ENCODE assay signal across 8 mouse cellular contexts in genomic region chr11:119355443-119356385, GRCm38 (mm10). TPM values are rescaled to one million over a fixed set of nuclear protein-coding genes. Genes with fewer than 3 reads are reported as not detected.
DNase-seq lines count a peak whose midpoint lies in the region; ATAC-seq and TF ChIP-seq lines count a peak whose summit lies in the region.

TSS of gene Sgsh (minus strand) at chr11:119355536.
TSS of gene Slc26a11 (plus strand) at chr11:119355557.

- no peaks in the 10 kb centered on the region for H3K27me3 ChIP-seq in CH12.LX (replicated peaks)
- 0 out of 2 replicates have a peak, but pooled peaks cover 3% of the 10 kb centered on the region for H3K27me3 ChIP-seq in forebrain, embryonic 12.5 days
- no peaks in the 10 kb centered on the region for H3K27me3 ChIP-seq in heart, embryonic 16.5 days (ENCODE audit: control insufficient read depth, insufficient read depth, low read length)
- H3K27me3 ChIP-seq in liver, embryonic 14.5 days (ENCODE audit: control insufficient read depth, insufficient read depth, low read length) = no peaks in the 10 kb centered on the region
- no peaks in the 10 kb centered on the region for H3K27me3 ChIP-seq in stomach, embryonic 15.5 days (replicated peaks)

- peak; percentile 71 for DNase-seq in CH12.LX (ENCODE audit: extremely low read depth)
- peak; percentile 58 for DNase-seq in c-Kit-positive CD71-positive TER-119-positive erythroid progenitor cells, embryonic 14.5 days (ENCODE audit: low spot score)
- peak; percentile 96 for DNase-seq in kidney, postnatal 25 days
- peak; percentile 39 to 51 (median 49) for DNase-seq in liver, embryonic 14.5 days (ENCODE audit: low read depth in 3 of 3, low spot score in 3 of 3)
- peak; percentile 90 for DNase-seq in neural tube, embryonic 10.5 days (ENCODE audit: extremely low spot score, low spot score)

- peak; percentile 96 for ATAC-seq in forebrain, embryonic 12.5 days (ENCODE audit: low FRiP score)
- peak; percentile 94 for ATAC-seq in heart, embryonic 16.5 days (replicated peaks; ENCODE audit: extremely low read depth, insufficient read depth, low FRiP score)
- ATAC-seq in liver, embryonic 14.5 days (ENCODE audit: insufficient read depth) = peak; percentile 83
- peak; percentile 91 for ATAC-seq in stomach, embryonic 15.5 days (ENCODE audit: insufficient read depth, low FRiP score, low read depth)

- dilution Hi-C loops in CH12.LX (cut with MboI; ENCODE audit: extremely low pct_ligation_motif_present, extremely low pct_unique_long_range_greater_than_20kb, low sequenced_read_pairs) = no loop called here

- H3K79me2 ChIP-seq in CH12.LX (replicated peaks; ENCODE audit: control insufficient read depth, extremely low read depth, insufficient read depth, poor library complexity, severe bottlenecking) = no peaks in the 10 kb centered on the region

- TF ChIP-seq EP300 in CH12.LX (IDR thresholded peaks at IDR 0.05; ENCODE audit: low read length) = no peak
- no peak for TF ChIP-seq EP300 in liver, embryonic 14.5 days (IDR thresholded peaks at IDR 0.05; ENCODE audit: low read depth)

- peaks cover 12 to 46% of the 10 kb centered on the region in 2 experiments for H3K36me3 ChIP-seq in CH12.LX (replicated peaks in 1 of 2; ENCODE audit: control insufficient read depth in 1 of 2, insufficient read depth in 1 of 2, low read length in 1 of 2)
- H3K36me3 ChIP-seq in forebrain, embryonic 12.5 days (replicated peaks) = peaks cover 4% of the 10 kb centered on the region; the same call in 1 of the 2 replicates
- 0 out of 2 replicates have a peak, but pooled peaks cover 3% of the 10 kb centered on the region for H3K36me3 ChIP-seq in heart, embryonic 16.5 days (ENCODE audit: control insufficient read depth, insufficient read depth)
- no peaks in the 10 kb centered on the region for H3K36me3 ChIP-seq in liver, embryonic 14.5 days (replicated peaks; ENCODE audit: control insufficient read depth, insufficient read depth, low read depth)
- H3K36me3 ChIP-seq in stomach, embryonic 15.5 days = no peaks in the 10 kb centered on the region

- no peak for TF ChIP-seq RAD21 in CH12.LX (IDR thresholded peaks at IDR 0.05; ENCODE audit: low read depth, low read length)

- H3K4me2 ChIP-seq in CH12.LX (ENCODE audit: insufficient read depth, low read depth, poor library complexity, severe bottlenecking) = peak within 1 kb of the TSS; percentile 73
- peak within 1 kb of the TSS; percentile 98 for H3K4me2 ChIP-seq in forebrain, embryonic 12.5 days
- peak within 1 kb of the TSS; percentile 89 for H3K4me2 ChIP-seq in heart, embryonic 16.5 days (ENCODE audit: low read depth, low read length)
- H3K4me2 ChIP-seq in liver, embryonic 14.5 days (ENCODE audit: low read depth) = peak within 1 kb of the TSS; percentile 89
- H3K4me2 ChIP-seq in stomach, embryonic 15.5 days = peak within 1 kb of the TSS; percentile 93

- H3K9me3 ChIP-seq in CH12.LX (replicated peaks; ENCODE audit: low read length) = no peaks in the 10 kb centered on the region
- H3K9me3 ChIP-seq in forebrain, embryonic 12.5 days = no peaks in the 10 kb centered on the region
- no peaks in the 10 kb centered on the region for H3K9me3 ChIP-seq in heart, embryonic 16.5 days (replicated peaks; ENCODE audit: control insufficient read depth, low read length)
- no peaks in the 10 kb centered on the region for H3K9me3 ChIP-seq in liver, embryonic 14.5 days (ENCODE audit: control insufficient read depth, low read length)
- H3K9me3 ChIP-seq in stomach, embryonic 15.5 days = no peaks in the 10 kb centered on the region

- peak; percentile 78 for TF ChIP-seq POLR2A in CH12.LX (IDR thresholded peaks at IDR 0.05; ENCODE audit: low read depth, low read length)

- H3K4me3 ChIP-seq in CH12.LX (replicated peaks in 1 of 3; ENCODE audit: low read depth in 2 of 3, low read length in 2 of 3, poor library complexity in 1 of 3) = peak within 1 kb of the TSS; percentile 74 to 95 (median 87)
- H3K4me3 ChIP-seq in forebrain, embryonic 12.5 days (replicated peaks) = peak within 1 kb of the TSS; percentile 72
- H3K4me3 ChIP-seq in heart, embryonic 16.5 days (ENCODE audit: low read length) = peak within 1 kb of the TSS; percentile 74
- peak within 1 kb of the TSS; percentile 57 to 77 for H3K4me3 ChIP-seq in liver, embryonic 14.5 days (ENCODE audit: insufficient read depth in 1 of 2, low read depth in 2 of 2, low read length in 2 of 2)
- H3K4me3 ChIP-seq in stomach, embryonic 15.5 days (replicated peaks) = peak within 1 kb of the TSS; percentile 76

- peaks cover 16 to 24% of the 10 kb centered on the region in 2 experiments for H3K4me1 ChIP-seq in CH12.LX (ENCODE audit: control insufficient read depth in 1 of 2, insufficient read depth in 2 of 2)
- peaks cover 21% of the 10 kb centered on the region for H3K4me1 ChIP-seq in forebrain, embryonic 12.5 days
- peaks cover 10% of the 10 kb centered on the region for H3K4me1 ChIP-seq in heart, embryonic 16.5 days (ENCODE audit: control insufficient read depth, insufficient read depth, low read length)
- H3K4me1 ChIP-seq in liver, embryonic 14.5 days (replicated peaks; ENCODE audit: control insufficient read depth in 2 of 2, insufficient read depth in 2 of 2, low read length in 1 of 2) = peaks cover 9 to 14% of the 10 kb centered on the region in 2 experiments; a peak in 3 of 4 replicates
- peaks cover 15% of the 10 kb centered on the region for H3K4me1 ChIP-seq in stomach, embryonic 15.5 days

- WGBS in forebrain, embryonic 12.5 days = 2% methylated on average over 40 of the region's 40 CpGs
- WGBS in heart, embryonic 16.5 days = under 1% methylated on average over 37 of the region's 40 CpGs
- WGBS in liver, embryonic 14.5 days (ENCODE audit: insufficient replicate concordance) = 8% methylated on average over 39 of the region's 40 CpGs
- 1% methylated on average over 37 of the region's 40 CpGs for WGBS in stomach, embryonic 15.5 days

- peak within 1 kb of the TSS; percentile 84 for H3K9ac ChIP-seq in CH12.LX (ENCODE audit: insufficient read depth, low read depth)
- peak within 1 kb of the TSS; percentile 78 for H3K9ac ChIP-seq in forebrain, embryonic 12.5 days
- peak within 1 kb of the TSS; percentile 73 for H3K9ac ChIP-seq in heart, embryonic 16.5 days (ENCODE audit: low read length)
- peak within 1 kb of the TSS; percentile 68 for H3K9ac ChIP-seq in liver, embryonic 14.5 days (replicated peaks)
- H3K9ac ChIP-seq in stomach, embryonic 15.5 days = peak within 1 kb of the TSS; percentile 64

- no peak within 1 kb of the TSS for H3K27ac ChIP-seq in CH12.LX (ENCODE audit: insufficient read depth, low read depth)
- H3K27ac ChIP-seq in forebrain, embryonic 12.5 days = peak within 1 kb of the TSS; percentile 57; the same call in 1 of the 2 replicates
- peak within 1 kb of the TSS; percentile 79 for H3K27ac ChIP-seq in heart, embryonic 16.5 days (ENCODE audit: low read length)
- H3K27ac ChIP-seq in liver, embryonic 14.5 days = peak within 1 kb of the TSS; percentile 37
- peak within 1 kb of the TSS; percentile 83 for H3K27ac ChIP-seq in stomach, embryonic 15.5 days

- TF ChIP-seq CTCF in CH12.LX (conservative IDR thresholded peaks at IDR 0.05 in 1 of 2, IDR thresholded peaks at IDR 0.05 in 1 of 2; ENCODE audit: low read depth in 2 of 2, low read length in 2 of 2) = no peak
- no peak for TF ChIP-seq CTCF in liver, embryonic 14.5 days (IDR thresholded peaks at IDR 0.05; ENCODE audit: low read depth)

- in situ Hi-C loops in CH12.LX (cut with MboI; ENCODE audit: low pct_ligation_motif_present, low pct_unique_long_range_greater_than_20kb, low sequenced_read_pairs) = no loop called here

TF ChIP-seq in CH12.LX, 34 proteins besides CTCF, POLR2A, EP300 and RAD21 (continues in another document):
- peak; percentile 95 for TF ChIP-seq MAX (IDR thresholded peaks at IDR 0.05; ENCODE audit: low read length)
- TF ChIP-seq MXI1 (IDR thresholded peaks at IDR 0.05; ENCODE audit: low read depth, low read length) = peak; percentile 96
- TF ChIP-seq USF1 (IDR thresholded peaks at IDR 0.05; ENCODE audit: low read depth, low read length) = peak; percentile 94
- TF ChIP-seq UBTF (IDR thresholded peaks at IDR 0.05; ENCODE audit: low read depth, low read length) = no peak
- TF ChIP-seq SIN3A (IDR thresholded peaks at IDR 0.05; ENCODE audit: low read length) = peak; percentile 93
- no peak for TF ChIP-seq GABPA (IDR thresholded peaks at IDR 0.05; ENCODE audit: insufficient replicate concordance, low read depth, low read length)
- 0 out of 2 replicates have a peak, but pooled peaks have one; percentile 36 for TF ChIP-seq TBP (conservative IDR thresholded peaks at IDR 0.05; ENCODE audit: low read depth, low read length)
- TF ChIP-seq MYC (IDR thresholded peaks at IDR 0.05; ENCODE audit: low read depth, low read length) = no peak
- no peak for TF ChIP-seq RCOR1 (conservative IDR thresholded peaks at IDR 0.05; ENCODE audit: low read depth, low read length)
- peak; percentile 24; the same call in 1 of the 2 replicates for TF ChIP-seq MEF2A (IDR thresholded peaks at IDR 0.05; ENCODE audit: borderline replicate concordance, low read depth, low read length)
- TF ChIP-seq CHD1 (IDR thresholded peaks at IDR 0.05; ENCODE audit: low read depth, low read length) = no peak
- no peak for TF ChIP-seq ZKSCAN1 (IDR thresholded peaks at IDR 0.05; ENCODE audit: borderline replicate concordance, low read depth, low read length)
- no peak for TF ChIP-seq ZNF384 (IDR thresholded peaks at IDR 0.05; ENCODE audit: low read depth, low read length)
- peak; percentile 45; the same call in 1 of the 2 replicates for TF ChIP-seq IRF4 (IDR thresholded peaks at IDR 0.05; ENCODE audit: low read depth, low read length)

RNA-seq across cellular contexts. Expression of gene Sgsh, which starts in this region (rescaled TPM):
- 9.6 and 10.6 TPM in 2 replicates for total RNA-seq in CH12.LX (2012; rRNA removed)
- total RNA-seq in CH12.LX (2014; rRNA removed) = 3.2 and 3.9 TPM in 2 replicates
- 5.9 and 12.2 TPM in 2 replicates for polyA plus RNA-seq in CH12.LX (2012; ENCODE audit: insufficient read length, low read depth)
- 4.4 and 6.2 TPM in 2 replicates for polyA plus RNA-seq in forebrain, embryonic 12.5 days (2016; fragmentation: Nextera tagmentation; extraction: Ambion mirVana)
- 4.7 and 6.1 TPM in 2 replicates for polyA plus RNA-seq in heart, embryonic 16.5 days (2015; fragmentation: Nextera tagmentation; extraction: Ambion mirVana)
- polyA plus RNA-seq in liver, embryonic 14.5 days (2012; rRNA removed) = 1.2 and 1.3 TPM in 2 replicates
- polyA plus RNA-seq in liver, embryonic 14.5 days (2014; fragmentation: Nextera tagmentation; extraction: Ambion mirVana) = 1.3 and 2.2 TPM in 2 replicates
- 8.2 and 8.3 TPM in 2 replicates for polyA plus RNA-seq in stomach, embryonic 15.5 days (2015; fragmentation: Nextera tagmentation; extraction: Ambion mirVana)

RNA-seq across cellular contexts. Expression of gene Slc26a11, which starts in this region (rescaled TPM):
- total RNA-seq in CH12.LX (2012; rRNA removed) = 2.7 and 3.3 TPM in 2 replicates
- 1.4 and 1.9 TPM in 2 replicates for total RNA-seq in CH12.LX (2014; rRNA removed)
- polyA plus RNA-seq in CH12.LX (2012; ENCODE audit: insufficient read length, low read depth) = 1.6 and 2.6 TPM in 2 replicates
- polyA plus RNA-seq in forebrain, embryonic 12.5 days (2016; fragmentation: Nextera tagmentation; extraction: Ambion mirVana) = 5.1 and 6.3 TPM in 2 replicates
- polyA plus RNA-seq in heart, embryonic 16.5 days (2015; fragmentation: Nextera tagmentation; extraction: Ambion mirVana) = 10.2 TPM in 2 replicates
- 1.2 TPM in 2 replicates for polyA plus RNA-seq in liver, embryonic 14.5 days (2012; rRNA removed)
- polyA plus RNA-seq in liver, embryonic 14.5 days (2014; fragmentation: Nextera tagmentation; extraction: Ambion mirVana) = 1.1 and 1.2 TPM in 2 replicates
- polyA plus RNA-seq in stomach, embryonic 15.5 days (2015; fragmentation: Nextera tagmentation; extraction: Ambion mirVana) = 9.2 and 9.9 TPM in 2 replicates
